Mouse (Mus musculus): ENCODE measurements around the gene 4833420G17Rik. TPM values are rescaled to one million over a fixed set of nuclear protein-coding genes. Genes with fewer than 3 reads are reported as not detected.

The 4833420G17Rik gene
- polyA plus RNA-seq (2015; fragmentation: Nextera tagmentation; extraction: Ambion mirVana), result 96.3 and 106 TPM in 2 replicates

GRCm38 (mm10) chr13:119462596-119463560, at the start of gene 4833420G17Rik:
Gene 4833420G17Rik, plus strand, starts transcription at chr13:119462768.
- H3K9ac ChIP-seq, result peak within 1 kb of the TSS; percentile 89
- peak within 1 kb of the TSS; percentile 84 for H3K27ac ChIP-seq (replicated peaks)
- WGBS, result 9% methylated on average over 57 of the region's 57 CpGs
- H3K4me2 ChIP-seq, result peak within 1 kb of the TSS; percentile 85
- H3K36me3 ChIP-seq, result peaks cover 36% of the 10 kb centered on the region
- H3K9me3 ChIP-seq, result no peaks in the 10 kb centered on the region
- no peaks in the 10 kb centered on the region for H3K27me3 ChIP-seq
- H3K4me3 ChIP-seq, result peak within 1 kb of the TSS; percentile 81
- peaks cover 32% of the 10 kb centered on the region for H3K4me1 ChIP-seq (replicated peaks)
- ATAC-seq (ENCODE audit: low read depth), result peak; percentile 98

- ATAC-seq (ENCODE audit: low read depth), result no peak
- Histone ChIP-seq H3K27me3 (no peaks in the 10 kb centered on the region), H3K36me3 (no peaks in the 10 kb centered on the region), H3K4me3 (no peak overlapping the region), H3K27ac (replicated peaks) (no peak overlapping the region), H3K4me1 (replicated peaks) (peaks cover 13% of the 10 kb centered on the region), H3K9me3 (no peaks in the 10 kb centered on the region), H3K4me2 (no peak overlapping the region), H3K9ac (no peak overlapping the region)
- WGBS, result 31% methylated on average over 2 of the region's 2 CpGs
These were observed 49.5 kb upstream of the 4833420G17Rik start for GRCm38 (mm10) chr13:119413026-119413425.

DNA sequence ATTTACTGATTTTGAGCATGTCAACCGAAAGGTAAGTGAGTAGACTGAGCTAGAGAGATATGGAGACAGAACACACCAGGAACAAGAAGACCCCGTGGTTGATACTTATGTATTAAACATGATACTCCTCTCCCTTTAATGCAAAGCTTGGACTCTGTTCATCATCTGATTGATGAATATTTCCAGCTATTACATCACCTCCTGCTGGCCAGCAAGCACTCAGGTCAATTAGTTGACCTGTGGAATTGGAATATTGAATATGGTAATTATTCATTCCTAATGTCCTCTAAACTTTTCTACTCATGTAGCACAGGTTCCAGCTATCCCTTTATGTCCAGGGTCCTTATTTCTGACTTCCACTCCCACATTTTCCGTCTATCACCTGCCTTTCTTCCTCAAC, 44.1 kb upstream of the 4833420G17Rik start:
- WGBS, result 84% methylated on average over 3 of the region's 3 CpGs
- no peak for ATAC-seq (ENCODE audit: low read depth)
- Histone ChIP-seq H3K36me3 (no peaks in the 10 kb centered on the region), H3K4me1 (replicated peaks) (no peaks in the 10 kb centered on the region), H3K4me2 (no peak overlapping the region), H3K27ac (replicated peaks) (no peak overlapping the region), H3K9me3 (no peaks in the 10 kb centered on the region), H3K27me3 (no peaks in the 10 kb centered on the region), H3K9ac (no peak overlapping the region), H3K4me3 (no peak overlapping the region)

GRCm38 (mm10) chr13:119430164-119430563, 32.4 kb upstream of the 4833420G17Rik start:
- 22% methylated on average over 8 of the region's 8 CpGs for WGBS
- no peaks in the 10 kb centered on the region for H3K9me3 ChIP-seq
- peak overlapping the region; percentile 81 for H3K4me3 ChIP-seq
- H3K4me1 ChIP-seq (replicated peaks), result peaks cover 37% of the 10 kb centered on the region
- ATAC-seq (ENCODE audit: low read depth), result no peak
- no peaks in the 10 kb centered on the region for H3K27me3 ChIP-seq
- 0 out of 2 replicates have a peak, but pooled peaks cover 7% of the 10 kb centered on the region for H3K36me3 ChIP-seq
- H3K9ac ChIP-seq, result peak overlapping the region; percentile 99
- peak overlapping the region; percentile 65 for H3K4me2 ChIP-seq
- peak overlapping the region; percentile 97 for H3K27ac ChIP-seq (replicated peaks)

DNA sequence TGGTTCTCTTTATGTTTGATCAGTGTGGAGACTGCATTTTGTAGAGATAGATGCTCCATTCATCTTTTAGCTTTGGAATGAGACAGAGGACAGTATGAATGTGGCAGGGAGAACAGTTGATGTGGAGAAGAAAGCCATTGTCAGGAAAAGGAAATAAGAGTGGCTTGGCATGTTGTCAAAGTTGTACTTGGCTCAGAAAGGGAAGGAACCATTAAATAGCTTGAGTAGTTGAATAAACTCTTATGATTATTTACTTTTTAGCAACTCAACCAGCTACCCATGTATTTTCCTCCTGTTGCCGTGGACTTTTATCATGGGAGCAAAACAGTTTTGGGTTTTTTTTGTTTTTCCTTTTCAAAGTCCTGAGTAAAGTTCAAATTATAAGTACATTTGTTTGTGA, 30.5 kb upstream of the 4833420G17Rik start:
- Histone ChIP-seq H3K4me2 (peak overlapping the region; percentile 65; the same call in 1 of the 2 replicates), H3K27me3 (no peaks in the 10 kb centered on the region), H3K27ac (replicated peaks) (no peak overlapping the region), H3K36me3 (peaks cover 16% of the 10 kb centered on the region; the same call in 1 of the 2 replicates), H3K4me3 (no peak overlapping the region), H3K9ac (no peak overlapping the region), H3K9me3 (no peaks in the 10 kb centered on the region), H3K4me1 (replicated peaks) (peaks cover 30% of the 10 kb centered on the region)
- WGBS, result 85% methylated on average over 1 of the region's 1 CpGs
- ATAC-seq (ENCODE audit: low read depth), result no peak

DNA sequence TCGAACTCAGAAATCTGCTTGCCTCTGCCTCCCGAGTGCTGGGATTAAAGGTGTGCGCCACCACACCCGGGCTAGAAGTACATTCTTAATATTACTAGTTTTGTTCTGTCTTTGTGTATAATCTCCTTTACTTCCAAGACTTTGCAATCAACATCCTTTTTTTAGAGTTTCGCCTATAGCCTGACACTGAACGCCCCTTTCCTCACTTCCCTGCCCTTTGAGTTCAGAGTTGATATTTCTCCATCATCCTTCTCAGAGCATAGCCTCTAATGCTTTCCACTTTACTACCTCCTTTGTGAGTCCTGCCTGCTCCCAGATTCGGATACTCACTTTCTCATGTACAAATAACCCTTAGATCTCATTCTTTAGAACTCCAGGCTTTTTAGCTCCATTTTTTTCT, 28.2 kb upstream of the 4833420G17Rik start:
- Histone ChIP-seq H3K4me1 (replicated peaks) (peaks cover 26% of the 10 kb centered on the region), H3K9me3 (no peaks in the 10 kb centered on the region), H3K27ac (replicated peaks) (no peak overlapping the region), H3K4me2 (no peak overlapping the region), H3K27me3 (no peaks in the 10 kb centered on the region), H3K36me3 (peaks cover 32% of the 10 kb centered on the region), H3K9ac (no peak overlapping the region), H3K4me3 (no peak overlapping the region)
- WGBS, result 92% methylated on average over 7 of the region's 7 CpGs
- no peak for ATAC-seq (ENCODE audit: low read depth)

DNA sequence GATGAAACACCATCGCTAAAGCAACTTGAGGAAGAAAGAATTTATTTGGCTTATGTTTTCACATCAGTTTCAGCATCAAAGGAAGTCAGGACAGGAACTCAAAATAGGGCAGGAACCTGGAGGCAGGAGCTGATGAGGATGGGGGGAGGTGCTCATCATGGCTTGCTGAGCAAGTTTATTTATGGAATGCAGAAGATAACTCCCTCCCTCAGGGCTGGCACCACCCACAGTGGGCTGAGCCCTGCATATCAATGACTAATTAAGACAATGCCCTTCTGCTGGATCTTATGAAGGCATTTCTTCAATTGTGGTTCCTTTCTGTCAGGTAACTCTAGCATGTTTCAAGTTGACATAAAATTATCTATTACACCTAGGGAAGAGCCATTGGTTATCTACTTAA, 20.3 kb upstream of the 4833420G17Rik start:
- ATAC-seq (ENCODE audit: low read depth), result no peak
- Histone ChIP-seq H3K36me3 (peaks cover 67% of the 10 kb centered on the region), H3K4me2 (no peak overlapping the region), H3K9me3 (no peaks in the 10 kb centered on the region), H3K4me3 (no peak overlapping the region), H3K4me1 (replicated peaks) (no peaks in the 10 kb centered on the region), H3K27ac (replicated peaks) (no peak overlapping the region), H3K27me3 (no peaks in the 10 kb centered on the region), H3K9ac (no peak overlapping the region)
- 95% methylated on average over 1 of the region's 1 CpGs for WGBS

- Histone ChIP-seq H3K4me1 (replicated peaks) (no peaks in the 10 kb centered on the region), H3K4me3 (no peak overlapping the region), H3K4me2 (no peak overlapping the region), H3K9ac (no peak overlapping the region), H3K27ac (replicated peaks) (no peak overlapping the region), H3K36me3 (peaks cover 61% of the 10 kb centered on the region), H3K9me3 (no peaks in the 10 kb centered on the region), H3K27me3 (no peaks in the 10 kb centered on the region)
- 94% methylated on average over 4 of the region's 4 CpGs for WGBS
- no peak for ATAC-seq (ENCODE audit: low read depth)
These were observed 9.0 kb upstream of the 4833420G17Rik start for GRCm38 (mm10) chr13:119453563-119453962.

DNA sequence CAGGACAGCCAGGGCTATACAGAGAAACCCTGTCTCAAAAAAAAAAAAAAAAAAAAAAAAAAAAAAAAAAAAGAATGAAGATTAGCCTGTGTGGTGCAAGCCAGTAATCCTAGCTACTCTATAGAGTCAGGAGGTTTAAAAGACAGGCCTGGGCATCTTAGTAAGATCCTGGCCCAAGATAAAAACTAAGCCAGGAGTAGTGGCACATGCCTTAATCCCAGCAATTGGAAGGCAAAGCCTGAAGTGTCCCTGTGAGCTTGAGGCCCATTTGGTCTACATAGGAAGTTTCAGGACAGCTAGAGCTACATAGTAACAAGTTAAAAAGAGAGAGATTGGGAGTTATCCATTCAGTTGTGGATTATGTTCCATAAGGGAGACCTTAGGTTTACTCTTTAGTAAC, 7.5 kb upstream of the 4833420G17Rik start:
- no peak overlapping the region for H3K27ac ChIP-seq (replicated peaks)
- no peaks in the 10 kb centered on the region for H3K27me3 ChIP-seq
- no peak overlapping the region for H3K9ac ChIP-seq
- peaks cover 65% of the 10 kb centered on the region for H3K36me3 ChIP-seq
- no peak overlapping the region for H3K4me2 ChIP-seq
- no peaks in the 10 kb centered on the region for H3K9me3 ChIP-seq
- H3K4me3 ChIP-seq, result no peak overlapping the region
- no peaks in the 10 kb centered on the region for H3K4me1 ChIP-seq (replicated peaks)
- ATAC-seq (ENCODE audit: low read depth), result no peak

DNA sequence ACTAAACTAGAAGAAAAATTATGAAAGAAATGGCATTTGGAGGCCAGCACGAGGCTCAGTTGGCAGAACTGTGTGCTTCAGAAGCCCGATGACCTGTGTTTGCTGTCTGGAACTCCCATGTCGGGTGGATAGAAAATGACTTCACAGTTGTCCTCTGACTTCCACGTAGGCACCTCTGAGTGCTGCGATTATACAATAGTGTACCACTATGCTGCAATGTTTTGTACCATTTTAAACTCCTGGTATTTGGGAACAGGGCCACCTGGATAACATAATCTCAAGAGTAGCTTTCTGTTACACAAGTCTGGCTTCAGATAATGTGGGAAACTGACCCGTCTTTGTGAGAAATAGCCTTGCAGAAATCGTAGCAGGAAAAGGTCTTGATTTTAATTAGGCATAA, 6.2 kb upstream of the 4833420G17Rik start:
- WGBS, result 93% methylated on average over 7 of the region's 7 CpGs
- H3K27ac ChIP-seq (replicated peaks), result no peak overlapping the region
- no peak for ATAC-seq (ENCODE audit: low read depth)
- H3K4me3 ChIP-seq, result no peak overlapping the region
- H3K4me1 ChIP-seq (replicated peaks), result no peaks in the 10 kb centered on the region
- no peak overlapping the region for H3K9ac ChIP-seq
- H3K9me3 ChIP-seq, result no peaks in the 10 kb centered on the region
- no peak overlapping the region for H3K4me2 ChIP-seq
- peaks cover 53% of the 10 kb centered on the region for H3K36me3 ChIP-seq
- H3K27me3 ChIP-seq, result no peaks in the 10 kb centered on the region

DNA sequence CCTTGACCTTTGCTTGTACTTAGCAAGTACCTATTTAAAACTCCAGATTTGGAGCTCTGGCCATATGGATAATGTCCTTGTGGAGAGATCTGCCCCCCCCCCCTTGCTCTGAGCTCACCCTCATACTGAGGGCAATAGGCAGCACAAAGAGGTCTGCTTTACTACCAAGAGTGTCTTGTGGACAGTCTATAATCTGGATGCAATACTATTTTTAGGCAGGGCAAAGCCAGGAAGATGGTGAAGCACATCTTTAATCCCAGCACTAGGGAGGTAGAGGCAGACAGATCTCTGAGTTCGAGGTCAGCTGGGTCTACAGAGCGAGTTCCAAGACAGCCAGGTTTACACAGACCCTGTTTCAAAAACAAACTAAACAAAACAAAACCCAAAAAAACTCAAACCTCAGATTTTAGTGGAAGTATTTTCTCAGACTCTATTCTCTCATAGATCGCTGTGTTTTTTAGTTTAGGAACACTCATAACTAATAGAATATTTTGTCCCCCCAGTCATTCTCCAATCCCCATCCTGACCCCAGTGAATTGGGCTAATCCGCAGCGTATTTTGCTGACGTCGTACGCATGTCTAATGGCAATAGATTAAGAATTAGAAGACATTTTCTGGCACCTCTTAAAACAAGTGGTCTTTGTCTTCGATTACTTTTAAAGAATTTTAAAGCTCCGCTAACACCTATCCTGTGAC, 520 bp upstream of the 4833420G17Rik start:
- 9% methylated on average over 10 of the region's 10 CpGs for WGBS
- Histone ChIP-seq H3K4me2 (peak overlapping the region; percentile 85), H3K36me3 (peaks cover 31% of the 10 kb centered on the region), H3K9me3 (no peaks in the 10 kb centered on the region), H3K27me3 (no peaks in the 10 kb centered on the region), H3K4me3 (peak overlapping the region; percentile 81), H3K4me1 (replicated peaks) (peaks cover 32% of the 10 kb centered on the region), H3K9ac (peak overlapping the region; percentile 89), H3K27ac (replicated peaks) (peak overlapping the region; percentile 84)
- peak; percentile 58 for ATAC-seq (ENCODE audit: low read depth)

GRCm38 (mm10) chr13:119476631-119477030, 14.1 kb downstream of the 4833420G17Rik start:
- no peak overlapping the region for H3K4me3 ChIP-seq
- no peak overlapping the region for H3K9ac ChIP-seq
- H3K27ac ChIP-seq (replicated peaks), result no peak overlapping the region
- WGBS, result 92% methylated on average over 9 of the region's 9 CpGs
- H3K9me3 ChIP-seq, result no peaks in the 10 kb centered on the region
- H3K36me3 ChIP-seq, result peaks cover 88% of the 10 kb centered on the region
- no peak overlapping the region for H3K4me2 ChIP-seq
- H3K4me1 ChIP-seq (replicated peaks), result no peaks in the 10 kb centered on the region
- ATAC-seq (ENCODE audit: low read depth), result no peak
- no peaks in the 10 kb centered on the region for H3K27me3 ChIP-seq
